ENCODE assay signal across 35 mouse cellular contexts in genomic region chr1:102733991-102734390, GRCm38 (mm10).
"Had no signal": no experiment of that assay in that cellular context is flagged by ENCODE, and none has a peak within 500 bp of the region (broad histone marks: within the 10 kb centered on the region; RNA-seq: fewer than 3 reads in every experiment).

No protein-coding gene starts in this region.

- H3K4me2 ChIP-seq: heart, embryonic 11.5 days; heart, embryonic 12.5 days; heart, embryonic 13.5 days; heart, embryonic 15.5 days; hindbrain, embryonic 12.5 days; hindbrain, embryonic 13.5 days; hindbrain, embryonic 14.5 days; hindbrain, embryonic 15.5 days; intestine, embryonic 15.5 days; kidney, embryonic 15.5 days had no signal

- H3K9ac ChIP-seq: heart, embryonic 12.5 days; heart, embryonic 13.5 days; heart, embryonic 15.5 days; hindbrain, embryonic 12.5 days; hindbrain, embryonic 13.5 days; hindbrain, embryonic 14.5 days; hindbrain, embryonic 15.5 days; intestine, embryonic 15.5 days; kidney, embryonic 15.5 days had no signal

- ATAC-seq: hindbrain, embryonic 16.5 days; hindbrain, postnatal 0 days; inflammation-experienced regulatory T-cells, adult 6 months; intestine, embryonic 15.5 days; intestine, embryonic 16.5 days; intestine, postnatal 0 days had no signal

- H3K9me3 ChIP-seq: heart, embryonic 10.5 days; heart, embryonic 12.5 days; heart, embryonic 13.5 days; heart, embryonic 15.5 days; hindbrain, embryonic 10.5 days; hindbrain, embryonic 12.5 days; hindbrain, embryonic 13.5 days; hindbrain, embryonic 15.5 days; intestine, embryonic 15.5 days; kidney, embryonic 15.5 days had no signal

- H3K27me3 ChIP-seq: heart, embryonic 12.5 days; heart, embryonic 13.5 days; heart, embryonic 15.5 days; hindbrain, embryonic 12.5 days; hindbrain, embryonic 13.5 days; hindbrain, embryonic 15.5 days; intestine, embryonic 15.5 days; kidney, embryonic 15.5 days had no signal

- H3K4me1 ChIP-seq: heart, embryonic 10.5 days; heart, embryonic 12.5 days; heart, embryonic 13.5 days; heart, embryonic 15.5 days; hindbrain, embryonic 10.5 days; hindbrain, embryonic 12.5 days; hindbrain, embryonic 13.5 days; hindbrain, embryonic 15.5 days; intestine, embryonic 15.5 days; kidney, embryonic 15.5 days had no signal

- H3K27ac ChIP-seq: heart, embryonic 10.5 days; heart, embryonic 13.5 days; heart, embryonic 15.5 days; hindbrain, embryonic 10.5 days; hindbrain, embryonic 12.5 days; hindbrain, embryonic 13.5 days; hindbrain, embryonic 14.5 days; hindbrain, embryonic 15.5 days; hindbrain, postnatal 0 days; intestine, embryonic 15.5 days; kidney, embryonic 15.5 days; kidney, postnatal 0 days; layer of hippocampus, adult 2 months had no signal

- DNase-seq: heart, postnatal 10 days; heart, postnatal 14 days; heart, postnatal 36 days; heart, postnatal 4 days; kidney, adult 11 months; kidney, adult 18-20 months; kidney, adult 2 months; kidney, adult 8-10 months; kidney, adult 9 months; kidney, postnatal 10 days; kidney, postnatal 14 days; kidney, postnatal 25 days; kidney, postnatal 36 days; kidney, postnatal 4 days; layer of hippocampus, adult 9-11 months; layer of hippocampus, postnatal 36 days had no signal

- H3K36me3 ChIP-seq: heart, embryonic 10.5 days; heart, embryonic 12.5 days; heart, embryonic 13.5 days; heart, embryonic 15.5 days; hindbrain, embryonic 10.5 days; hindbrain, embryonic 12.5 days; hindbrain, embryonic 13.5 days; hindbrain, embryonic 15.5 days; intestine, embryonic 15.5 days; kidney, embryonic 15.5 days had no signal

- H3K4me3 ChIP-seq: heart, embryonic 10.5 days; heart, embryonic 12.5 days; heart, embryonic 13.5 days; heart, embryonic 15.5 days; hindbrain, embryonic 10.5 days; hindbrain, embryonic 12.5 days; hindbrain, embryonic 13.5 days; hindbrain, embryonic 15.5 days; intestine, embryonic 15.5 days; kidney, embryonic 15.5 days; layer of hippocampus, adult 2 months had no signal
